Mouse (Mus musculus): Measurements from ENCODE around the gene Gm20479.

DNA sequence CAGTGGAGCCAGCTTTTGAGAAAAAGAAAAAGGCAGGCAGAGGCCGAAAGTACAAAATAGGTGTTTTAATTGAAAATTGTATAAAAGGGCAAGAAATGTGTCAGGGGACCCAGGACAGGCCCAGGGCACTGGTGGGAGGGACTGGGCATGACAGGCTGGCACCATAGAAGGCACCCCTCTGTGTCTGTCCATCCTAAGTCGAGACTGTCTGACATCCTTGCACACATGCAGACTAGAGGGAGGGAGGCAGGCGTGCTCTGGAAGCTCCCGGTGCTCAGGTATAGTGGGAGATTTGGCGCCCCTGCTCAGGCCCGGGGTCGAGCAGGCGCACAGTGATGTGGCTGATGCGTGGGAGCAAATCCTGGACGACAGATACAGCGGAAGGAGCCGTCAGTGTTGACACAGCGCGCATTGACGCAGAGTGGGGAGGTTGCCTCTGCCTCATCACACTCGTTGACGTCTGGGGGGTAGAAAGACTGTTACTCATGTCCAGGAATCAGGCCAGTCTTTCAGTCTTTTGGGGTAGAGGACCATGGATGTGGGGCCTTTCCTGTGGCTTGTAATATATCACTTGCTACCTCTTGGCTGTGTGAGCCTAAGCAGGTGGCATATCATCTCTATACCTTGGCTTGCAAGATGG is 52.0 kb downstream of the Gm20479 start:
- no peak for TF ChIP-seq POLR2A (IDR thresholded peaks at IDR 0.05; ENCODE audit: extremely low read depth, insufficient read depth, low read length)
- no peak for TF ChIP-seq CTCF (IDR thresholded peaks at IDR 0.05; ENCODE audit: extremely low read depth, insufficient read depth, low read length)

Data from cortical plate, adult 2 months (tissue).